Mouse (Mus musculus) E14TG2a.4 (cell line): ENCODE measurements around the gene Adgrl2.

Experiments used
- CTCF ChIP-seq: conservative IDR thresholded peaks from 2 replicates; pipeline ENCODE4 v1.5.1; 2014; ENCODE audit warnings: low read length
- POU5F1 ChIP-seq: IDR thresholded peaks from 2 replicates; pipeline ENCODE4 v1.6.1; 2014; ENCODE audit warnings: low read length, borderline replicate concordance

DNA sequence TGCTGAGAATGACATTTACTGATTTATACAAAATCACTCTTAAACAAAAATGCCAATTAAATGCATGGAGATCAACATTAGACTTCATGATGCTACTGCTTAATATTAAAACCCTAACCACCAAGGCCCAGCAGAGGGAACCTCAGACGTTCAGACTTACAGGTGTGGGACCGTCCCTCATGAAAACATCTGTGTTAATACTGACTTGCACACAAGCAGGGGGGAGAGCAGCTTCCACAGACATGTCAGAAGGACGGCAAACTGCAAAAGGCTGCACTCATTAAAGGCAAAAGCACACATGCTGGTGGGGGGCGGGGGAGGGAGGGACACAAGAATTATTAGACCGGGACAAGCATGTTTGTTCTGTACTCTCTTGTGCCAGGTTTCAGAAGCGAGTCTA, 168.7 kb downstream of the Adgrl2 start:
- no peak for TF ChIP-seq CTCF
- no peak for TF ChIP-seq POU5F1
